Mouse (Mus musculus) stomach, postnatal 0 days (tissue): Measurements from ENCODE around the gene Pfkm.
A peak's percentile ranks its signal among the peaks of the same experiment; 100 is the strongest.

Experiments used
- CTCF ChIP-seq: IDR thresholded peaks from 2 replicates; pipeline ENCODE4 v1.5.1; 2016; ENCODE audit warnings: antibody characterized with exemption, low read depth, mild to moderate bottlenecking, moderate library complexity
- EP300 ChIP-seq: optimal IDR thresholded peaks from 2 replicates; pipeline ENCODE3; 2016; ENCODE audit warnings: antibody characterized with exemption

- TF ChIP-seq CTCF (peak; percentile 30; the same call in 1 of the 2 replicates), EP300 (no peak)
Measured at GRCm38 (mm10) chr15:98108297-98109152, 16.1 kb downstream of the Pfkm start.
